Mouse (Mus musculus) neural tube, embryonic 10.5 days (tissue): ENCODE data around the gene Fgd3.
A peak's percentile ranks its signal among the peaks of the same experiment; 100 is the strongest.

ENCODE experiments used
- DNase-seq: peaks from one replicate; pipeline ENCODE4 v3.0.0-alpha.2; 2017; ENCODE audit warnings: low spot score; ENCODE audit errors: extremely low spot score

Fgd3 gene

GRCm38 (mm10) chr13:49308206-49308605 lies 11.9 kb downstream of the Fgd3 start:
- DNase-seq, result no peak

DNA sequence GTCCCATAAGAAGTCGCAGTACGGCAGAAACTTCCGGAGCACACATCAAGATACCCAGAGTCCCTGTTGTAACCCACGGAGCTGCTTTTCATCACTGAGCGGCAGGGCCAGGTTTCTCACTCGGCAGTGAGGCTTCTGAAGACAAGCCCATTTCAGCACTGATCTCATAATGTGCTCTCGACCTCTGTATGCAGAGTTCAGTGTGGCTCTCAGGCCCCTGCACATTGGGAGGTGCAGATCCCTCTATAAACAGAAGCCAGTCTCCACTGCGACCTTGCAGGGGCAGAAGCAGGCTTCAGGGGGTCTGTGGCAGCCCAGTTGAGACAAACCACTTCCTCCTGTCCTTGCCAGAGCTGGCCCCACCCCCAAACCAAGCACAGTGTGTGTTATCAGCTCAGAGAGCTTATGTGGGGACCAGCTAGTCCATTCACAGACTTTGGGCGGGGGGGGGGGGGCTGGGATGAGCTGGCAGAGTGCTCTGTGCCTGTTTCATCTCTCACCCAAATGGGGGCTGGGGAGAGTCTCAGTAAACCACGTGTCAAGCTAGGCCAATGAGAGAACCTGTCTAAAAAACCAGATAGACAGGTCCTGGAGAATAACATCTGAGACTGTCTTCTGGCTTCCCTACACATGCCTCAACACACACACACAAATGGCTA lies 12.7 kb downstream of the Fgd3 start:
- DNase-seq, result peak; percentile 34

DNA sequence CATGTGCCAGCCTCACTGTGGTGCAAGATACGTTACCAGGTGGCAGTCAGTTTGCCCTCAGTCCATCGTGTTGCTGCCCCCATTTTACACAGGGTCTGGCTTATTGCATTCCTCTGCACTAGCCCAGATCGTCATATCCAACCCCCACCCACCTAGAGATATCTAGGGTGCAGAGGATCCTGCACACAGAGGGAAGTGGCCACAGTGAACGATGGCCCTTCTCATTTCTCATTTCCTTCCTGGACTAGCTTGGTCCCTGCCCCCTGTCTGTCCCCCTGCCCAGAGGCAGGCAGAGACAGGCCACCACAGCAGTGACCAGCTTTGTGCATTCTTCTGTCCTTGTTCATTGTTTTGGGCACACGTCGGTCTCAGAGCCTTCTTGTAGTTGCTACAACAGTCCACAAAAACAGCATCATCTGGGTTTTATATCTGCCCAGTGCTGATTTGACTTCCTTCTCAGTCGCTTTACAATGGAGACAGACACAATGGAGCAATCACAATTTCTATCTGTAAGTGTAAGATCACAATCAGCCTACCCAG lies 13.3 kb downstream of the Fgd3 start:
- no peak for DNase-seq

- no peak for DNase-seq
These were observed 19.3 kb downstream of the Fgd3 start for GRCm38 (mm10) chr13:49300771-49301170.

DNA sequence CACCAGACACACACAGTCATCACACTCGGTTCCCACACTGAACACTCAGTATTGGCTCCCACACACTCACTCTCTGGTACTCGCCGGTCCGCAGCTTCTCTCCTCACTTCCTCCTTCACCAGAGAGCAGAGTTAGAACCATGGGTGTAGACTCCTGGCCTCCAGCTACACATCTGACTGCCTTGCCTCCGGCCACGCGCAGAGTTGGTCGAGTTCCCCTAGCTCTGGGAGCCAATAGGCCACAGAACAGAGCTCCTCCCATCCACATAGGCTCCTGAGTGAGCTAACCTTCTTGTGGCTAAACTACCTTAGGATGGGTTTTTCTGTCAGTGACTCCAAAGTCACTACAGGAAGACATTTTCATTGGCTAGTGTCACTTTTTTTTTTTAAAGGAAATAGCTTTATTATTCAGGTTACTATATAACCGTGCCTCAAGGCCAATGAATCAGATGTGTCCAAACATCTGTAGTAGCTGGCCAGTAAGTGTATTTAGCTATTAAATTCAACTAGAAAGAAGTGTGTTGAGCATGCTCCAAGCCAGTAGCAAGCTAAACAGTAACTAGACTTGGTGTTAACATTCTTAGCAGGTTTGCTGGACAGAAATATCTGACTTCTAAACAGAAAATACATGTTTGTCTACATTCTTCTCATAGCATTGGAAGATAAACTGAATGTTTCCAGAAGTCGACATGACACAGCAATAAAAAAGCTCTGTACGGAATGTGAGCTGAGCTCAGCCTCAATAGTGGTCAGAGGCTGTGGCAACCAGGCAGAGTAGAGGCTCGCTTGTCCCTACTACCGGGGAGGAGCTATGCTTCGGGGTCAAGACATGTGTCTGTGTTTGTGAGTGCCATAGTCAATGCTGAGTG lies 21.4 kb downstream of the Fgd3 start:
- no peak for DNase-seq

GRCm38 (mm10) chr13:49296270-49296669 lies 23.8 kb downstream of the Fgd3 start:
- DNase-seq, result no peak

DNA sequence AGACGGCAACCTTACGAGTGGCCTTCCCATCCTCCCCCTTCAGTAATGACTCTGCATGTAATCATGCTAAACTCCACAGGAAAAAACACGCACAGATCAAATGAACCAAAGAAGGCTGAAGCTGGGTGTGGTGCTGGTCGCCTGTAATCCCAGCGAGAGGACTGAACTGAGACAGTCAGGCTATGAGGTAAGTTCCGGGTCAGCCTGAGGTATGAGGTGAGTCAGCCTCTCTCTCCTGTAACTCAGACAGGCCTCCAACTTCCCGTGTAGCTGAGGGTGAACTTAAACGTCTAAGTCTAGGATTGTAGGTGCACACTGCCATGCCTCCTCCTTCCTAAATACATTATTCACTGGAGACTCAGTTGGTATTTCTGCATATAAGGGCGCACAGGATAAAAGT lies 26.0 kb downstream of the Fgd3 start:
- no peak for DNase-seq

DNA sequence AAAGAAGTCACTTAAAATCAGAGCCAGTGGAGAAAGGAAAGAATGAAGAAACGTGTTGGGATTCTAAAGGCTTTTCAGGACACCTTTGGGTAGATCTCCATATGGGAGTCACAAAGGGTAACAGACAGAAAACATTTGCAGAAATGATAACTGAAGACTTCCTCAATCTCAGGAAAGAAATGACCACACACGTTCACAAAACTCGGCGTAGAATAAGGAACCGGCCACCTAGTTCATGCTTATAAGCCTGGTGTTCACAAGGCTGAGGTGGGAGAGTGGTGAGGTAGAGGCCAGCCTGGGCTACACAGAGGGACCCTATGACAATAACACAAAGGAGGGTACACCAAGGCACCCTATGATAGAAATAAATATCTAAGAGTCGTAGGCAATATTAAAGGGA lies 28.2 kb downstream of the Fgd3 start:
- DNase-seq, result no peak

- no peak for DNase-seq
These were observed 28.7 kb downstream of the Fgd3 start for GRCm38 (mm10) chr13:49291398-49291797.

- no peak for DNase-seq
These were observed 32.9 kb downstream of the Fgd3 start for GRCm38 (mm10) chr13:49287224-49287623.

GRCm38 (mm10) chr13:49286750-49287149 lies 33.4 kb downstream of the Fgd3 start:
- no peak for DNase-seq

GRCm38 (mm10) chr13:49283686-49284085 lies 36.4 kb downstream of the Fgd3 start:
- no peak for DNase-seq

GRCm38 (mm10) chr13:49282168-49282567 lies 37.9 kb downstream of the Fgd3 start:
- DNase-seq, result no peak

DNA sequence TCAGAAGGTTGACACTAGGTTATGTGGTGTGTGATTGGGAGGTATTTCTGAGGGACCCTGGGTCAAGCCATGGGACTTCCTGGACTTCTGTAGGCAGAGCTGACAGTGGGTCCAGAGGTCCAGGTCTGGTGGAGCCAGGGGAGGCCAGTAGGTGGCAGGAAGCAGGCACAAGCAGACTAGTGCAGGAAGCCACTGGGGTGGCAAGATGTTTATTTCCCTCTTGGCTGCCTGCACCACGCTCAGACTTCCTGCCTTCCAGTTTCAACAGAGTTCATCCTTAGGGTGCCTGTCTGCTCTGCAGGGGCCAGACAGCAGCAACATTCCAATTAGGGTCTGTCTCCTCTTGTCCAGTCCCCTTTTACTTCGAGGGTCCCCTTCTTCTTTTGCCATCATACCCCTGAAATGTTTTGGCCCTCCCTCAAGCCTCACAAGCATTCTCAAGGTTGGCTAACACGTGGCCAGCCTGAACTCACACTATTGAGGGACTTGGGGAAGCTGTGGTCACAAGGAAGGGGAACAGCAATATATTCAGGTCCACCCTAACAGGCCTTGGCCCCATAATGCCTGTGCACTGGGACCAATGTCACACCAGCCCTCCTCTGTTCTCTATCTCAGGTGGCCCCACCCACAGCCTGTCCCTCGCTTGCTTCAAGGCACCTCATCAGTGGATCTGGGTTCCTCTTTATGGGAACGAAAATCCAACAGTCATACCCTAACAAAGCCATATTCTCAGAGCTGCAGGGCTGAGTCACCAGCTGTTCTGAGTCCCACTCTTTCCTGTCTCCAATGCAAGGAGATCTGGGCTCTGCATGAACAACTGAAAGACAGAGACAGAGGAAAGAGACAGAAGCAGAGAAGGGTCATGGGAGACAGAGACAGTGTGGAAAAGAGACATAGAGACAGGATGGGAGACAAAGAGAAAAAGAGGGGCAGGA lies 48.0 kb downstream of the Fgd3 start:
- DNase-seq, result no peak

DNA sequence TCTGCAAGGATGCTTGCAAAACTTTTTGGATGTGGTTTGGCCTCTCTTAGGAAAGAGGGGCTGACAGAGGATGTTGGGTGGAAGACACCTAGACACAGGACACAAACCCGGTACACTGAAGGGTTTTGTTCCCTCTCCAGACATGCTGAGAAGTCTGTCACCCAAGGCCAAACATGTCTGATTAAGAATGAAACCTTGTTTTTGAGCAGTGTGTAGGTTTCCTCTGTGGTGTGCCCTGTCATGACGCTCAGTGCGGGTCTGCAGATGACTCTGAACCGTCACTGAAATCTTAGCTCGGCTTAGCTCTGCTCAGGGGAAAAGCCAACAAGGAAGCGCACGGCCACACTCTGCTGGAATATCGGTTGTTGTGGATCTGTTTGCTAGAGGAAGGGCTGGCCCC lies 49.6 kb downstream of the Fgd3 start:
- DNase-seq, result no peak

DNA sequence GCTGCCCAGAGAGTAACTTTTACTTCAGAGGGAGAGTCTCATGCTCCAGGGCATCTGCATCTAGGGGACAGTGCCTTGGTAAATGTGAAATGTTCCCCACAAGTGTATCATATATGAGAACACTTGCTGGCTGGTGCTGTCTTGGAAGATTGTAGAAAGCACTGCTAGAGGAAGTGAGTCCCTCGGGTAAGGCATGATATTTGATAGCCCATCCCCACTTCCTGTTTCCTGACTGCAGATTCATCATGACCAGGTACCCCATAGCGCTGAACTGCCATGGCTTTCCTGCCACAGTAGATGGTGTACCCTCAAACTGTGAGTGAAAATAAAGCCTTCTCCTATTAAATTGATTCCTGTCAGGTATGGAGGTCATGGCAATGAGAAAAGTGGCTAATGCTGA lies 52.5 kb downstream of the Fgd3 start:
- no peak for DNase-seq

DNA sequence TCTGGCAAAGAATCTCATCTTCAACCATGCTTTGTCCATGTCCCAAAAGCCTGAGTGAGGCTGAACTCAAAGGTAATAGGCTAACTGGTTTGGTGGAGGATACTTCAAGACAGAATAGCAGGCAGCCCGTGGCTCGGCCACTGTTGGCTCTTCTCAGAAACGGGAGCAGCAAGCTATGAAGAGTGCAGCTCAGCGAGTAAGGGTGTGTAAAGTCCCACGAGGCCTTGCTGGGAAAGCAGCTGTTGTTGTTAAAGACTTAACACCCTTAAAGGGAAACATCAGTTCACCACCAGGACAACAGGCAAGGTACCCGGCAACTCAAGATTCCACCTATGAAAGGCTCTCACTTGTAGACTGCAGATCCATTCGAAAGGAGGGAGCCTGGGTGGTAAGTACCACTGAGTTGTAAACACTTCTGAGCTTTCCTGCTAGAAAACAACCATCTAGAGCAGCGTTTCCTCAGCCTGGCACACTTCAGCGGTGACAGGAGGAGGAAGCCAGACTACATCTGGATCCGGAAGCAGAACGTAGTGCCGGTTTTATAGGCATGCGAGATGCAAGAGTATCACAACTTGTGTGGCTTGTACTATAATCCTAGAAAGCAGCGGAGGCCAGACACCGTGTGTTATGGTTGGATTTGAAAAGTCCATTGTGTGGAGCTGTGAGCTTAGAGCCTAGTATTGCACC lies 59.9 kb downstream of the Fgd3 start:
- no peak for DNase-seq

- no peak for DNase-seq
These were observed 62.2 kb downstream of the Fgd3 start for GRCm38 (mm10) chr13:49257819-49258313.

DNA sequence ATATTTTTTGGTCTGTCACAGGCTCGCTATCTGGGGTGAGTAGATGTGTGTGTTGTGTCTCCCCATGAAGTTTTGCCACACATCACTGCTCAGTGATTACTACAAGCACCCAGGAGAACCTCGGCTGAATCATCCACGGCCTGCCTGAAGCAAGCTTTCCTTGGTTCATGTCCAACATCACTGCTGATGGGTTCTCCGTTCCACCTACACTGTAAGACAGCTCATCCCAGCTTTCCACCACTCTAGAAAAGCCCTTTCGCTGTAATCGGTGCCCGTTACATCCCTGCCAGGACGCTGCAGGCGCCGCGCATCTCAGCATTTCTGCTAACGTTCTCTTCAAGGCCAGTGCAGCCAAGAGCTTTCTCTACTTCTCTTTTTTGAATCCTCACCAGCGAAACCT lies 67.4 kb downstream of the Fgd3 start:
- DNase-seq, result no peak

DNA sequence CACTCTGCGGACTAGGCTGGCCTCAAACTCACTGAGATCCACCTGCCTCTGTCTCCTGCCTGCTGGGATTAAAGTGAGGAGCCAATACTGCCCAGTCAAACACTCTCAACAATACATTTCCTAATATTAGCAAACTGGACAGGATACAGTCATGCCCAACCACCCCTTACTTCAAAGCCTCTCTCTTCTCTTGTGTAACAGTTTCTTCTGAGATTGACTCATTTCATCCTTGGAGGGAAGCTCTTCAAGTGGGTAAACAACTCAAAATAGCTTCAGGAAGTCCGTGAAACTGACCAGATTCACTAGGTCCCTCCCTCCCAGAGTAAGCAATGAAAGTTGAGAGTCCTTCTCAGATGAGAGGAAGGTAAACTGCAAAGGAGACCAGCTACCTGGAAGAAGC lies 68.0 kb downstream of the Fgd3 start:
- DNase-seq, result no peak
